Mouse (Mus musculus) CH12.LX (cell line): ENCODE results near the gene Gm49403. TPM values are rescaled to one million over a fixed set of nuclear protein-coding genes. Genes with fewer than 3 reads are reported as not detected.

Experiments used
- DNase-seq: peaks from one replicate; pipeline ENCODE4 v3.0.0-alpha.2; 2013; ENCODE audit errors: extremely low read depth
- H3K27ac ChIP-seq: 2 replicates; pipeline ENCODE4 v1.5.1; 2012; ENCODE audit warnings: low read depth, mild to moderate bottlenecking, control low read depth, moderate library complexity; ENCODE audit not compliant: insufficient read depth
- H3K27me3 ChIP-seq: replicated peaks from 2 replicates; pipeline ENCODE3; 2012; ENCODE audit warnings: inconsistent platforms
- H3K36me3 ChIP-seq, 2 experiments: replicated peaks in 1 of 2; 2 replicates each; pipeline versions ENCODE3 to v1.6.1; 2012; ENCODE audit warnings: inconsistent platforms in 1 of 2, low read length in 1 of 2, mild to moderate bottlenecking in 1 of 2, mixed read lengths in 1 of 2, moderate library complexity in 1 of 2; ENCODE audit not compliant: control insufficient read depth in 1 of 2, insufficient read depth in 1 of 2
- H3K4me1 ChIP-seq, 2 experiments: 2 replicates each; pipeline ENCODE4 v1.6.1; 2012; ENCODE audit warnings: inconsistent platforms in 1 of 2, moderate library complexity in 1 of 2; ENCODE audit not compliant: insufficient read depth in 2 of 2, control insufficient read depth in 1 of 2
- H3K4me2 ChIP-seq: 2 replicates; pipeline ENCODE4 v1.6.1; 2012; ENCODE audit warnings: low read depth, mild to moderate bottlenecking, control low read depth; ENCODE audit not compliant: poor library complexity, insufficient read depth, severe bottlenecking
- H3K4me3 ChIP-seq, 3 experiments: fragments of 150-350 bp in 1 of 3; sonication (generic) in 1 of 3; replicated peaks in 1 of 3; 2 replicates each; pipeline versions ENCODE3 to v1.5.1; 2011 to 2012; ENCODE audit warnings: low read depth in 2 of 3, low read length in 2 of 3, mild to moderate bottlenecking in 2 of 3, moderate library complexity in 2 of 3, control low read depth in 1 of 3, improper control_type of control experiment in 1 of 3, inconsistent platforms in 1 of 3, mixed read lengths in 1 of 3; ENCODE audit not compliant: poor library complexity in 1 of 3
- H3K79me2 ChIP-seq: replicated peaks from 2 replicates; pipeline ENCODE4 v1.6.1; 2012; ENCODE audit warnings: mild to moderate bottlenecking, moderate library complexity; ENCODE audit not compliant: control insufficient read depth, poor library complexity, insufficient read depth, severe bottlenecking; ENCODE audit errors: extremely low read depth
- H3K9ac ChIP-seq: 2 replicates; pipeline ENCODE4 v1.6.1; 2012; ENCODE audit warnings: low read depth, mild to moderate bottlenecking, control low read depth, moderate library complexity; ENCODE audit not compliant: insufficient read depth
- H3K9me3 ChIP-seq: replicated peaks from 2 replicates; pipeline ENCODE3; 2012; ENCODE audit warnings: low read length, inconsistent platforms, mixed read lengths
- BHLHE40 ChIP-seq: IDR thresholded peaks from 2 replicates; pipeline ENCODE4 v1.6.1; 2011; ENCODE audit warnings: mild to moderate bottlenecking, low read depth, low read length, improper control_type of control experiment
- CHD2 ChIP-seq: IDR thresholded peaks from 2 replicates; pipeline ENCODE4 v1.6.1; 2011; ENCODE audit warnings: low read length, improper control_type of control experiment
- CTCF ChIP-seq, 2 experiments: IDR thresholded peaks in 1 of 2; conservative IDR thresholded peaks in 1 of 2; 2 replicates each; pipeline ENCODE4 v1.5.1; 2011 to 2012; ENCODE audit warnings: low read depth in 2 of 2, low read length in 2 of 2, improper control_type of control experiment in 1 of 2, inconsistent platforms in 1 of 2, mild to moderate bottlenecking in 1 of 2, moderate library complexity in 1 of 2
- ELF1 ChIP-seq: IDR thresholded peaks from 2 replicates; pipeline ENCODE4 v1.6.1; 2014; ENCODE audit warnings: low read depth, mild to moderate bottlenecking, inconsistent platforms, low read length, improper control_type of control experiment
- ETS1 ChIP-seq: conservative IDR thresholded peaks from 2 replicates; pipeline ENCODE4 v1.6.1; 2012; ENCODE audit warnings: low read depth, mild to moderate bottlenecking, inconsistent platforms, low read length, improper control_type of control experiment, moderate library complexity
- HCFC1 ChIP-seq: IDR thresholded peaks from 2 replicates; pipeline ENCODE4 v1.6.1; 2012; ENCODE audit warnings: low read depth, mild to moderate bottlenecking, inconsistent platforms, low read length, improper control_type of control experiment
- JUN ChIP-seq: IDR thresholded peaks from 2 replicates; pipeline ENCODE4 v1.6.1; 2011; ENCODE audit warnings: low read depth, mild to moderate bottlenecking, low read length, improper control_type of control experiment, moderate library complexity; ENCODE audit not compliant: insufficient read depth
- JUND ChIP-seq: conservative IDR thresholded peaks from 2 replicates; pipeline ENCODE4 v1.6.1; 2011; ENCODE audit warnings: low read depth, low read length, improper control_type of control experiment
- MAFK ChIP-seq: IDR thresholded peaks from 2 replicates; pipeline ENCODE4 v1.6.1; 2011; ENCODE audit warnings: low read length, improper control_type of control experiment; ENCODE audit not compliant: insufficient replicate concordance
- MAX ChIP-seq: IDR thresholded peaks from 2 replicates; pipeline ENCODE4 v1.6.1; 2011; ENCODE audit warnings: low read length, improper control_type of control experiment
- MAZ ChIP-seq: IDR thresholded peaks from 2 replicates; pipeline ENCODE4 v1.6.1; 2012; ENCODE audit warnings: low read depth, mild to moderate bottlenecking, inconsistent platforms, low read length, improper control_type of control experiment, moderate library complexity
- MXI1 ChIP-seq: IDR thresholded peaks from 2 replicates; pipeline ENCODE4 v1.6.1; 2011; ENCODE audit warnings: mild to moderate bottlenecking, low read depth, low read length, improper control_type of control experiment
- MYC ChIP-seq: IDR thresholded peaks from 2 replicates; pipeline ENCODE4 v1.6.1; 2011; ENCODE audit warnings: low read depth, mild to moderate bottlenecking, improper control_type of control experiment, low read length
- NELFE ChIP-seq: IDR thresholded peaks from 2 replicates; pipeline ENCODE4 v1.6.1; 2011; ENCODE audit warnings: low read depth, low read length, improper control_type of control experiment
- NRF1 ChIP-seq: IDR thresholded peaks from 2 replicates; pipeline ENCODE4 v1.6.1; 2014; ENCODE audit warnings: low read depth, mild to moderate bottlenecking, inconsistent platforms, low read length, improper control_type of control experiment, moderate library complexity
- PAX5 ChIP-seq: IDR thresholded peaks from 2 replicates; pipeline ENCODE4 v1.6.1; 2012; ENCODE audit warnings: low read length, inconsistent platforms, mixed read lengths
- POLR2A ChIP-seq: IDR thresholded peaks from 2 replicates; pipeline ENCODE4 v1.6.1; 2011; ENCODE audit warnings: low read depth, mild to moderate bottlenecking, improper control_type of control experiment, low read length
- POLR2AphosphoS2 ChIP-seq: IDR thresholded peaks from 2 replicates; pipeline ENCODE4 v1.6.1; 2011; ENCODE audit warnings: low read depth, low read length, improper control_type of control experiment
- SIN3A ChIP-seq: IDR thresholded peaks from 2 replicates; pipeline ENCODE4 v1.6.1; 2012; ENCODE audit warnings: low read length, improper control_type of control experiment, inconsistent platforms
- SMC3 ChIP-seq: IDR thresholded peaks from 2 replicates; pipeline ENCODE4 v1.6.1; 2011; ENCODE audit warnings: low read depth, low read length, improper control_type of control experiment
- TBP ChIP-seq: conservative IDR thresholded peaks from 2 replicates; pipeline ENCODE4 v1.6.1; 2011; ENCODE audit warnings: low read depth, low read length, improper control_type of control experiment
- TCF12 ChIP-seq: IDR thresholded peaks from 2 replicates; pipeline ENCODE4 v1.6.1; 2014; ENCODE audit warnings: low read depth, mild to moderate bottlenecking, inconsistent platforms, low read length, improper control_type of control experiment
- UBTF ChIP-seq: IDR thresholded peaks from 2 replicates; pipeline ENCODE4 v1.6.1; 2012; ENCODE audit warnings: low read depth, mild to moderate bottlenecking, inconsistent platforms, low read length, improper control_type of control experiment, moderate library complexity
- USF1 ChIP-seq: IDR thresholded peaks from 2 replicates; pipeline ENCODE4 v1.6.1; 2014; ENCODE audit warnings: low read depth, mild to moderate bottlenecking, inconsistent platforms, low read length, improper control_type of control experiment
- USF2 ChIP-seq: conservative IDR thresholded peaks from 2 replicates; pipeline ENCODE4 v1.6.1; 2011; ENCODE audit warnings: low read depth, low read length, improper control_type of control experiment
- ZC3H11A ChIP-seq: IDR thresholded peaks from 2 replicates; pipeline ENCODE4 v1.6.1; 2012; ENCODE audit warnings: low read depth, mild to moderate bottlenecking, inconsistent platforms, low read length, improper control_type of control experiment
- ZKSCAN1 ChIP-seq: IDR thresholded peaks from 2 replicates; pipeline ENCODE4 v1.6.1; 2012; ENCODE audit warnings: low read depth, inconsistent platforms, low read length, improper control_type of control experiment, borderline replicate concordance
- ZMIZ1 ChIP-seq: IDR thresholded peaks from 2 replicates; pipeline ENCODE4 v1.6.1; 2012; ENCODE audit warnings: low read depth, mild to moderate bottlenecking, inconsistent platforms, low read length, improper control_type of control experiment
- ZNF384 ChIP-seq: IDR thresholded peaks from 2 replicates; pipeline ENCODE4 v1.6.1; 2012; ENCODE audit warnings: low read depth, low read length, improper control_type of control experiment, inconsistent platforms
- dilution Hi-C: fragments of 300-500 bp; cut with MboI; formaldehyde crosslinking; loops from 2 replicates; pipeline ENCODE4 v1.14.3; 2020; ENCODE audit warnings: low sequenced_read_pairs; ENCODE audit not compliant: extremely low pct_unique_long_range_greater_than_20kb, extremely low pct_ligation_motif_present
- in situ Hi-C: fragments of 300-500 bp; cut with MboI; formaldehyde crosslinking; loops from 3 replicates; pipeline ENCODE4 v1.14.3; 2019; ENCODE audit warnings: low sequenced_read_pairs, low pct_ligation_motif_present, low pct_unique_long_range_greater_than_20kb, mixed read lengths
- polyA plus RNA-seq: library from polyadenylated mRNA; unstranded; fragments of >175 nt; gene quantifications from 2 replicates; pipeline ENCODE4 v1.2.1, GENCODE M21; 2012; ENCODE audit warnings: low read depth; ENCODE audit not compliant: insufficient read length
- total RNA-seq, 2 experiments: library from RNA; depleted of rRNA; stranded (reverse); fragments of 300-350 nt in 1 of 2; fragments of >200 nt in 1 of 2; gene quantifications; 2 replicates each; pipeline ENCODE4 v1.2.3; 2012 to 2014

Gm49403 gene
- total and polyA plus RNA-seq, 3 experiments = not detected

GRCm38 (mm10) chr19:8880311-8881033 lies 3.3 kb upstream of the Gm49403 start, which contains the start of gene Uqcc3 (continued):
- TF ChIP-seq TBP (peak; percentile 90), MAFK (no peak), MYC (peak; percentile 98), ZKSCAN1 (no peak), SMC3 (no peak), MAX (peak; percentile 99), ZMIZ1 (peak; percentile 83), JUN (no peak), NRF1 (peak; percentile 56; the same call in 1 of the 2 replicates), UBTF (peak; percentile 43; the same call in 1 of the 2 replicates), USF2 (no peak; the same call in 1 of the 2 replicates), USF1 (peak; percentile 58), ZNF384 (peak; percentile 96), ZC3H11A (no peak)

DNA sequence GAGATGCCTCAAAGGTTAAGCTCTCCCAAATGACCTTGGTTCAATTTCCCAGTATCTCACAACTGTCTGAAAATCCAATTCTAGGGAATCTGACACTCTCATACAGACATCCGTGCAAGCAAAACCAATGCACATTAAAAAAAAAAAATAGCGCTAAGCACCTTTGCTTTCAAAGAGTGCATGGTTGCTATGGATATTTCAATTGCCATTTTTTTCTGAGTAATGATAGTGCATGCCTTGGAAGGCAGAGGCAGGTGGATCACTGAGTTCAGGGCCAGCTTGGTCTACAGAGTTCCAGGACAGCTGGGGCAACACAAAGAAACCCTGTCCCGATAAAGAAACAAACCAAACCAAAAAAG lies 2.7 kb upstream of the Gm49403 start:
- no peaks in the 10 kb centered on the region for H3K27me3 ChIP-seq
- dilution Hi-C loops (no loop called here), in situ Hi-C loops (no loop called here)
- H3K36me3 ChIP-seq = peaks cover 6 to 28% of the 10 kb centered on the region in 2 experiments
- DNase-seq = no peak
- peak overlapping the region; percentile 73 for H3K9ac ChIP-seq
- peak; percentile 5; the same call in 1 of the 2 replicates for TF ChIP-seq USF2
- no peak for TF ChIP-seq ELF1
- H3K79me2 ChIP-seq = no peaks in the 10 kb centered on the region
- peak overlapping the region; percentile 90 to 97 (median 95) for H3K4me3 ChIP-seq
- H3K9me3 ChIP-seq = no peaks in the 10 kb centered on the region
- H3K4me2 ChIP-seq = peak overlapping the region; percentile 68
- H3K4me1 ChIP-seq = peaks cover 0 to 16% of the 10 kb centered on the region in 2 experiments; a peak in 3 of 4 replicates
- H3K27ac ChIP-seq = no peak overlapping the region

GRCm38 (mm10) chr19:8886916-8887584 lies 3.3 kb downstream of the Gm49403 start:
- dilution Hi-C loops (no loop called here), in situ Hi-C loops (no loop called here)
- Histone ChIP-seq H3K4me1 (peaks cover 0 to 32% of the 10 kb centered on the region in 2 experiments; a peak in 2 of 4 replicates), H3K4me2 (peak overlapping the region; percentile 66), H3K27ac (no peak overlapping the region), H3K79me2 (peaks cover 26% of the 10 kb centered on the region), H3K9ac (peak overlapping the region; percentile 95), H3K27me3 (no peaks in the 10 kb centered on the region), H3K4me3 (peak overlapping the region; percentile 6 to 77 (median 68)), H3K9me3 (no peaks in the 10 kb centered on the region), H3K36me3 (peaks cover 14 to 22% of the 10 kb centered on the region in 2 experiments)
- no peak for DNase-seq
- TF ChIP-seq HCFC1 (no peak), ETS1 (no peak), CHD2 (peak; percentile 85), TCF12 (no peak), PAX5 (no peak), MAZ (no peak), SIN3A (peak; percentile 43; the same call in 1 of the 2 replicates), CTCF (conservative IDR thresholded peaks at IDR 0.05 in 1 of 2, IDR thresholded peaks at IDR 0.05 in 1 of 2; ENCODE audit: low read depth in 2 of 2, low read length in 2 of 2) (no peak), ELF1 (no peak), POLR2A (peak; percentile 46), BHLHE40 (no peak), ZMIZ1 (peak; percentile 66; the same call in 1 of the 2 replicates), NRF1 (no peak), JUND (no peak), POLR2AphosphoS2 (peak; percentile 93), MXI1 (0 out of 2 replicates have a peak, but pooled peaks have one; percentile 44), NELFE (0 out of 2 replicates have a peak, but pooled peaks have one; percentile 44)
